Mouse (Mus musculus): ENCODE data around the gene Gng2.

- no peak for TF ChIP-seq CTCF (IDR thresholded peaks at IDR 0.05; ENCODE audit: insufficient read depth, low read length)
- no peak for TF ChIP-seq POLR2A (IDR thresholded peaks at IDR 0.05; ENCODE audit: borderline replicate concordance, extremely low read depth, low read depth, low read length)
Measured at GRCm38 (mm10) chr14:19905615-19906014, 71.8 kb downstream of the Gng2 start.
